Mouse (Mus musculus) intestine, embryonic 14.5 days (tissue): ENCODE results near the gene Saa4. TPM values are rescaled to one million over a fixed set of nuclear protein-coding genes. Genes with fewer than 3 reads are reported as not detected.
"Not testable (repeated sequence)": the region's sequence is repeated elsewhere in the genome, so short reads cannot be mapped to it uniquely, and the experiment has no call there.

Experiments used
- ATAC-seq: fragments of 200-750 bp; cut with Nextera tagmentation; replicated peaks from 2 replicates; pipeline ENCODE4 v1.8.0; 2017; ENCODE audit warnings: low read depth, moderate number of reproducible peaks, moderate TSS enrichment, moderate library complexity; ENCODE audit not compliant: low FRiP score, low TSS enrichment
- DNase-seq: peaks from one replicate; pipeline ENCODE4 v3.0.0-alpha.2; 2018; ENCODE audit warnings: low spot score
- H3K27ac ChIP-seq: fragments of 300-500 bp; sonication (generic); 2 replicates; pipeline ENCODE4 v1.5.1; 2014; ENCODE audit warnings: low read depth, mild to moderate bottlenecking, control low read depth
- H3K27me3 ChIP-seq: fragments of 300-500 bp; sonication (generic); replicated peaks from 2 replicates; pipeline ENCODE4 v1.6.1; 2014; ENCODE audit warnings: low read length, control low read depth; ENCODE audit not compliant: control insufficient read depth, insufficient read depth
- H3K36me3 ChIP-seq: fragments of 300-500 bp; sonication (generic); 2 replicates; pipeline ENCODE4 v1.6.1; 2014; ENCODE audit warnings: low read length, control low read depth; ENCODE audit not compliant: control insufficient read depth, insufficient read depth
- H3K4me1 ChIP-seq: fragments of 300-500 bp; sonication (generic); replicated peaks from 2 replicates; pipeline ENCODE4 v1.6.1; 2014; ENCODE audit warnings: low read length, control low read depth, mixed read lengths; ENCODE audit not compliant: control insufficient read depth, insufficient read depth
- H3K4me2 ChIP-seq: fragments of 300-500 bp; sonication (generic); 2 replicates; pipeline ENCODE4 v1.6.1; 2014; ENCODE audit warnings: low read length
- H3K4me3 ChIP-seq: fragments of 300-500 bp; sonication (generic); 2 replicates; pipeline ENCODE4 v1.5.1; 2014; ENCODE audit warnings: low read depth, low read length, control low read depth, mixed read lengths
- H3K9ac ChIP-seq: fragments of 300-500 bp; sonication (generic); 2 replicates; pipeline ENCODE4 v1.6.1; 2014; ENCODE audit warnings: mild to moderate bottlenecking, low read length
- H3K9me3 ChIP-seq: fragments of 300-500 bp; sonication (generic); 2 replicates; pipeline ENCODE4 v1.6.1; 2016; ENCODE audit warnings: low read length, control low read depth; ENCODE audit not compliant: control insufficient read depth
- WGBS: fragments of 180-500 bp; shearing (Covaris S2); extraction: QIAGEN DNeasy Blood & Tissue Kit; methylation state at CpG from one replicate; pipeline ENCODE4 v1.1.7; 2014; 5-methylcytosine and 5-hydroxymethylcytosine counted together
- polyA plus RNA-seq: library from polyadenylated mRNA; unstranded; fragments of >200 nt; fragmentation: Nextera tagmentation; extraction: Ambion mirVana; gene quantifications from 2 replicates; pipeline ENCODE4 v1.2.1, GENCODE M21; 2014

Gene Saa4
- polyA plus RNA-seq, 1 experiment from 2014 or later, result not detected

- ATAC-seq (no peak), DNase-seq (no peak)
- Histone ChIP-seq H3K9me3 (no peaks in the 10 kb centered on the region), H3K4me2 (no peak overlapping the region), H3K9ac (no peak overlapping the region), H3K27me3 (no peaks in the 10 kb centered on the region), H3K4me1 (peaks cover 4% of the 10 kb centered on the region; the same call in 1 of the 2 replicates), H3K27ac (no peak overlapping the region; the same call in 1 of the 2 replicates), H3K4me3 (no peak overlapping the region), H3K36me3 (no peaks in the 10 kb centered on the region)
- WGBS, result 49% methylated on average over 7 of the region's 7 CpGs
These were observed 14.0 kb upstream of the Saa4 start for GRCm38 (mm10) chr7:46746381-46746780.

DNA sequence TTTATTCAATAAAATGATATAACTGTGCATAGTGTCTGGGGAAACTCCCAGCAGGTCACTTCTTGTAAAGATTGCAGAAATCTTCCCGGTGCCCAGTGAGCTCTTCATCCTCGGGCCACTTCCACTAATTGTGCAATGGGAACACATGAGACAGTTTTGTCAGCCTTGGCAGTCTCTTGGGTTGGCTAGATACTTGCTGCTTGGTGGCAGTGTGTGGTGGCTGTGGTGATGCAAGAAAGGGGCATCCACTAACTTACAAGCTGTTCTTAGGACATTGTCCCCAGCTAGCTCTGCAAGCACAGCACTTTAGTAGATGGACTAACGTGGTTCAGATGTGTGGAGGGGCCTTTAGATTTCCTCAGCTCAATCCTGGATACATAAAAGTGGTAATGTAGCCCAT is 13.4 kb upstream of the Saa4 start:
- no peak for ATAC-seq
- Histone ChIP-seq H3K27me3 (no peaks in the 10 kb centered on the region), H3K4me2 (no peak overlapping the region), H3K4me3 (no peak overlapping the region), H3K4me1 (peaks cover 4% of the 10 kb centered on the region; the same call in 1 of the 2 replicates), H3K9me3 (no peaks in the 10 kb centered on the region), H3K27ac (no peak overlapping the region), H3K9ac (no peak overlapping the region), H3K36me3 (no peaks in the 10 kb centered on the region)
- 82% methylated on average over 3 of the region's 3 CpGs for WGBS
- DNase-seq, result no peak

GRCm38 (mm10) chr7:46742880-46743279 is 10.5 kb upstream of the Saa4 start, which contains the start of gene Saa1:
TSS of gene Saa1 (minus strand) at chr7:46742980.
- H3K4me1 ChIP-seq, DNase-seq, H3K27me3 ChIP-seq, H3K27ac ChIP-seq, H3K9ac ChIP-seq, H3K9me3 ChIP-seq, H3K4me3 ChIP-seq, H3K36me3 ChIP-seq, H3K4me2 ChIP-seq, ATAC-seq: not testable (repeated sequence)
- 49% methylated on average over 3 of the region's 3 CpGs for WGBS

GRCm38 (mm10) chr7:46740041-46740440 is 7.6 kb upstream of the Saa4 start:
- not testable (repeated sequence) for DNase-seq, H3K36me3 ChIP-seq, H3K4me2 ChIP-seq, H3K9me3 ChIP-seq, ATAC-seq, H3K27me3 ChIP-seq, H3K4me1 ChIP-seq, H3K4me3 ChIP-seq, H3K9ac ChIP-seq, H3K27ac ChIP-seq
- WGBS, result 85% methylated on average over 5 of the region's 5 CpGs

- DNase-seq (no peak), ATAC-seq (no peak)
- 82% methylated on average over 12 of the region's 12 CpGs for WGBS
- Histone ChIP-seq H3K36me3 (no peaks in the 10 kb centered on the region), H3K27me3 (no peaks in the 10 kb centered on the region), H3K4me2 (no peak overlapping the region), H3K9ac (no peak overlapping the region), H3K4me3 (no peak overlapping the region), H3K9me3 (no peaks in the 10 kb centered on the region), H3K4me1 (no peaks in the 10 kb centered on the region), H3K27ac (no peak overlapping the region)
These were observed 6.4 kb upstream of the Saa4 start for GRCm38 (mm10) chr7:46738561-46739460.

DNA sequence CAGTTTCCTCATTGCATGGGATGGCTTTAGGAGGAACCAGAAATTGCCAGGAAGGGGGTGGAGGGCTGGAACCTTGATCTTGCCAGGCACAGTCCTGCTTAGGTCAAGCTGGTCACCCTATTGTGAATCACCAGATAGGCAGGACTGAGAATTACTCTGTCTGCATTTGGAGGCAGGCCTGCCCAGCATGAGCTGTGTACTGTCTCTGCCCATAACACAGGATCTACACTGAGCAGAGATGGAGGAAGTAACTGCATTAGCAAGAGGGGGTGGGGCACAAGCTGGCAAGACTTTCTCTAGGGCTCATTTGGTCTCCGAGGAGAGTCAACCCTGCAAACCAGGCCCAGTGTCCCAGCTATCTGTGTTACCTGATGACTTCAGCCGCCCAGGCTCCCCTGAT is 2.6 kb upstream of the Saa4 start:
- Histone ChIP-seq H3K36me3 (no peaks in the 10 kb centered on the region), H3K9me3 (no peaks in the 10 kb centered on the region), H3K9ac (no peak overlapping the region), H3K4me3 (no peak overlapping the region), H3K27me3 (no peaks in the 10 kb centered on the region), H3K4me2 (no peak overlapping the region), H3K27ac (no peak overlapping the region), H3K4me1 (no peaks in the 10 kb centered on the region)
- 74% methylated on average over 2 of the region's 2 CpGs for WGBS
- ATAC-seq (no peak), DNase-seq (no peak)

- H3K4me3 ChIP-seq, result no peak overlapping the region
- no peak overlapping the region for H3K27ac ChIP-seq
- no peaks in the 10 kb centered on the region for H3K27me3 ChIP-seq
- H3K9ac ChIP-seq, result no peak overlapping the region
- DNase-seq (no peak), ATAC-seq (no peak)
- H3K36me3 ChIP-seq, result no peaks in the 10 kb centered on the region
- no peak overlapping the region for H3K4me2 ChIP-seq
- 63% methylated on average over 1 of the region's 1 CpGs for WGBS
- no peaks in the 10 kb centered on the region for H3K9me3 ChIP-seq
- H3K4me1 ChIP-seq, result no peaks in the 10 kb centered on the region
These were observed 4.8 kb downstream of the Saa4 start for GRCm38 (mm10) chr7:46727584-46727983.

DNA sequence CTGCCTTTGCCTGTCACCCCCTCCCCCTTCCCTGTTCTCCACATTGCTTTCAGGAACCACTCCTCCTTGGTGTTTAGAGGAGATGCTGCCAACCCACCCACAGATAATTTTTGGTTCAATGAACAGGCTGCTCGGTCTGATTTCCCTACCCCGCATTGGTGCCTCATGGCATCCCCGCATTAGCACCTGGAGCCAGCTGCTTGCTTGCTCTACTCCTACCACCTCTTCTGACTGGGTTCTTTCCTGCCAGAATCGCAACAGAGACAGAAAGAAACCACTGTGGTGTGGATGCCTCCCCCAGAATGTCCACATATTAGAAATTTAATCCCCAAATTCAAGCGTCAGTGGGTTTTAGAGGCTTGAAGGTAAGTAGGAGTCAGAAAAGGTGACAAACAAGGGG is 8.0 kb downstream of the Saa4 start:
- no peak overlapping the region for H3K4me2 ChIP-seq
- H3K4me1 ChIP-seq, result no peaks in the 10 kb centered on the region
- no peak overlapping the region for H3K27ac ChIP-seq
- no peak for ATAC-seq
- H3K36me3 ChIP-seq, result no peaks in the 10 kb centered on the region
- no peaks in the 10 kb centered on the region for H3K9me3 ChIP-seq
- no peak overlapping the region for H3K4me3 ChIP-seq
- no peak overlapping the region for H3K9ac ChIP-seq
- 0 out of 2 replicates have a peak, but pooled peaks cover 3% of the 10 kb centered on the region for H3K27me3 ChIP-seq
- DNase-seq, result no peak
- 75% methylated on average over 5 of the region's 5 CpGs for WGBS

- no peaks in the 10 kb centered on the region for H3K36me3 ChIP-seq
- H3K9ac ChIP-seq, result no peak overlapping the region
- no peak for DNase-seq
- H3K27me3 ChIP-seq, result 0 out of 2 replicates have a peak, but pooled peaks cover 3% of the 10 kb centered on the region
- 71% methylated on average over 3 of the region's 3 CpGs for WGBS
- H3K4me1 ChIP-seq, result no peaks in the 10 kb centered on the region
- H3K9me3 ChIP-seq, result no peaks in the 10 kb centered on the region
- H3K4me2 ChIP-seq, result no peak overlapping the region
- no peak overlapping the region for H3K4me3 ChIP-seq
- no peak overlapping the region for H3K27ac ChIP-seq
- no peak for ATAC-seq
These were observed 8.6 kb downstream of the Saa4 start for GRCm38 (mm10) chr7:46723849-46724248.
